Mouse (Mus musculus) left cerebral cortex, adult 2 months (tissue): ENCODE results near the gene Gpbp1. TPM values are rescaled to one million over a fixed set of nuclear protein-coding genes. Genes with fewer than 3 reads are reported as not detected.
A peak's percentile ranks its signal among the peaks of the same experiment; 100 is the strongest.

Source experiments
- DNase-seq, 2 experiments: peaks; one replicate each; pipeline ENCODE4 v3.0.0; 2021 to 2022; ENCODE audit warnings: low spot score in 2 of 2, mixed read lengths in 1 of 2; ENCODE audit errors: extremely low spot score in 1 of 2
- H3K27ac ChIP-seq: fragments of 200-600 bp; 2 replicates; pipeline ENCODE4 v1.8.1; 2022
- H3K4me3 ChIP-seq: fragments of 200-600 bp; 2 replicates; pipeline ENCODE4 v1.8.1; 2022
- CTCF ChIP-seq: fragments of 200-600 bp; IDR thresholded peaks from 2 replicates; pipeline ENCODE4 v1.8.1; 2022; ENCODE audit warnings: antibody characterized with exemption, mild to moderate bottlenecking, moderate library complexity
- intact Hi-C: fragments of 180-260 bp; cut with DNase I; formaldehyde crosslinking; loops from one replicate; pipeline ENCODE4 v1.15.1; 2025
- total RNA-seq, 2 experiments: library from RNA; stranded (reverse); gene quantifications; 2 replicates each; pipeline ENCODE4 v1.2.3; 2021

Gene Gpbp1
- total RNA-seq, 2 experiments from 2014 or later: 80.4 to 83.9 TPM

DNA sequence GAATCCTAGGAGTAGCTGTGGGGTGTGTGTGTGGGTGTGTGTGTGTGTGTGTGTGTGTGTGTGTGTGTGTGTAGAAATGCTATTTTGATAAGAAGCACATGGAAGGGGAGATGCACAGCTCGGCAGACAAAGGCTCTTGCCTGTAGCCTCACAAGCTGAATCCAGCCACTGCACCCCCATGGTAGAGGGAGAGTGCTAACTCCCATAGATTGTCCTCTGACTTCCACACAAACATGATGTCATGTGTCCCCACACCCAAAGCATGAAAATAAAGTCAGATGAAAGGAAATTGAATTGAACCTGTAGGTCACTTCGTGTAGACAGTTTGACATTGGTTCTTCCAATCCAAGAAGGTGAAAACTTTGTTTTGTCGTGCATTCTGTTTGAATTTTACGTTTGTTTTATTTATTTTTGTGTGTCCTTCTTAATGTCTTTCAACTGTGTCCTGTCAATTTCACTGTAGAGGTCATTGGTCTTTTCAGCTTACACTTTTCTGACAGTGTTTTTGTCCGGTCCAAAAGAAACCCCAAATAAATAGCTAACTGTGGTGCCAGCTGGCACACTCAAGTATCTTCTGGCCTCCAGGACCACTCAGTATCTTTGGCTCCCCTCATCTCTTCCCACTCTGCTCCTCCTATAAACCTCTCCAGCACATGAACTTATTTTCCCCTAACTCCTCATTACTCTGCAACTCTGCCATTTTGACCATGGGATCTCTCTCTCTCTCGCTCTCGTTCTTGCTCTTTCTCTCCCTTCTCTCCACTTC, 26.7 kb upstream of the Gpbp1 start:
- no peak for TF ChIP-seq CTCF
- intact Hi-C loops: no loop called here

DNA sequence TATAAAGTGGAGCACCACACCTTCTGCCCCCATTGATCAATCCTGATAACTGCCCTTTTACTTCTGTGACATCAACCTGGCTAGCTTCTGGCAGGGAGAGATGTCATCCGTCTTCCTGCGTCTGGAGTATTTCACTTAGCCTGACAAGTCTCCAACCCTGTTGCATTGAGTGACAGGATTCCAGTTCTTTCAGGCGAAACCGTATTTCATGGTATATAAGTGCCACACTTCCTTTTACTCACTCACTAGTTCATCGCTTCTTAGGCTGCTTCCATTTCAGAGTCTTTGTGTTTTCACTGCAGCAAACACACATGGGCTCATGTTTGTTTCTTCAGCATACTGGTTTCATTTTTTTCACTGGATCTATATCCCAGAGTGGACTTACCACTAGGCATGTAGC, 19.5 kb upstream of the Gpbp1 start:
- intact Hi-C loops: no loop called here
- no peak for TF ChIP-seq CTCF
- Histone ChIP-seq H3K27ac (no peak overlapping the region), H3K4me3 (no peak overlapping the region)
- DNase-seq: no peak

More for the DNA sequence above, 26.7 kb upstream of the Gpbp1 start:
- H3K4me3 ChIP-seq: no peak overlapping the region
- no peak overlapping the region for H3K27ac ChIP-seq
- no peak for DNase-seq

DNA sequence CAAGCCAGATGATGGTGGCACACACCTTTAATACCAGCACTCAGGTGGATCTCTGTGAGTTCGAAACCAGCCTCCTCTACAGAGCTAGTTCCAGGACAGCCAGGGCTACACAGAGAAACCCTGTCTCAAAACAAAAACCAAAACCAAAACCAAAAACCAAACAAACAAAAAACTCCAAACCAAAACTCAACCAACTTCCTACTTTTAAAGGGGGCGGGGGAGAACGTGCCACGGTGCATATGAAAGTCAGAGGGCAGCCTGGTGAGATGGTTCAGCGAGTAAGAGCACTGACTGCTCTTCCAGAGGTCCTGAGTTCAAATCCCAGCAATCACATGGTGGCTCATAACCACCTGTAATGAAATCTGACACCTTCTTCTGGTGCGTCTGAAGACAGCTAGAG, 18.7 kb upstream of the Gpbp1 start:
- intact Hi-C loops: no loop called here

DNA sequence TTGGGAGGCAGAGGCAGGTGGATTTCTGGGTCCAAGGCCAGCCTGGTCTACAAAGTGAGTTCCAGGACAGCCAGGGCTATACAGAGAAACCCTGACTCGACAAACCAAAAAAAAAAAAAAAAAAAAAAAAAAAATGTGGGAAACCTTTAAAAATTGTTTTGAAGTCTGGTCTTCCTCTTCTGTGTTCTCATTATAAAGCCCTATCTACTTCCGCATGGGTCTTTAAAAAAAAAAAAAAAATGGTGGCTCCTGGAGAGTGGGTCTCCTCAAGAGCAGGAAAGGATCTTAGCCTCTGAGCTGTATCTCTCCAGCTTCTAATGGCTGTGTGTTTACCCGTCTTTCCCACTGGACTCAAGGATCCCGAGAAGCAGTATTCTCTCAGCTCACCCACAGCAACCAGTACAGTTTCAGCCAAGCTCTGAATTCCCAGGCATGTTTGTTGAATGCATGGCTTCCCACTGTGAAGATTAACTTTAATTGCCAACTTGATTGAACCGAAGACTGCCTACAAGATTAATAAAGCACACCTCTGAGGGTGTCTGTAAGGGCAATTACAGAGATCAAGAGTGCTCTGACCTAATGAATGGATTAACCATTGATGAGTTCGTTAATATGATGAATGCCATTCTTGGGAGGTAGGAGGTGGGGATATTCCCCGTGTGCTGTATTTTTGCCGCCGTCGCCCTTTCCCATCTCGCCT, 4.6 kb upstream of the Gpbp1 start:
- TF ChIP-seq CTCF: no peak
- intact Hi-C loops: loop anchor here (5.0 to 10.0 kb wide), 2 partner anchors 193 to 970 kb away; partner anchors contain the start of gene Il6st
- Histone ChIP-seq H3K4me3 (no peak overlapping the region), H3K27ac (no peak overlapping the region)
- DNase-seq: no peak

More for the DNA sequence above, 18.7 kb upstream of the Gpbp1 start:
- no peak for DNase-seq
- TF ChIP-seq CTCF: no peak
- Histone ChIP-seq H3K27ac (no peak overlapping the region), H3K4me3 (no peak overlapping the region)

DNA sequence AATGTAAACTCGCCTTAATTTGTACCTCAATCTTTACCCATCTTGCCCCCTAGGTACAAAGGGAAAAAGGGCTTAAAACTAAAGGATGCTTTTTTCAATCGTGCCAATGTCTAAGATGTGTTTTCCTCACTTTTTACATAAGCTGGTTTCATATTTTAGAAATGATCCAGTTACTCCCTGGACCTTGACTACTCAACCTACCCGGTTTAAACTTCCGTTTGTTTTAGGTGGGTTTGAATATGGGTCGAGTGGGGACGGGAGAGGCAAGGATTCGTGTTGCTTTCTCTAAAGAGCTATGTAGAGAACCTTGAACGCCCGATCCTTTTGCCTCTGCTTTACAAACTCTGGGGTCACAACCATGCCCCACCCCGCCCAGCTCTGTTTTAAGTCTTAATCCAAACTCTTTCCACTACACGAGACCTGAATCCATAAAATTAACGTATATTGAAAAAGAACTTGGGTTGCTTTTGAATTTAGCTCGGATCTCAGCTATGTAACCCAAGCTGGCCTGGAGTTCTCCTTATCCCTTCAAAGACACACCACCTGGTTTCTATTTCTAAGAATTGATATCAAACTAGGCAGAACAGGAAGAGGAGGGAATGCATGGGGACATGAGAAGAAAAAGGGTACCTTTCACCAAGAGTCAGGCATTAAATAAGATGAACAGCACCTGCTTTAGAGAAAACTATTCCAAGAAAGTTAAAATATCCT, 1.3 kb upstream of the Gpbp1 start:
- TF ChIP-seq CTCF: no peak
- intact Hi-C loops: loop anchor here (2.0 to 10.0 kb wide), 3 partner anchors 196 to 974 kb away; partner anchors contain the start of genes Il6st and Map3k1
- no peak for DNase-seq
- Histone ChIP-seq H3K27ac (no peak overlapping the region), H3K4me3 (peak overlapping the region; percentile 67)

DNA sequence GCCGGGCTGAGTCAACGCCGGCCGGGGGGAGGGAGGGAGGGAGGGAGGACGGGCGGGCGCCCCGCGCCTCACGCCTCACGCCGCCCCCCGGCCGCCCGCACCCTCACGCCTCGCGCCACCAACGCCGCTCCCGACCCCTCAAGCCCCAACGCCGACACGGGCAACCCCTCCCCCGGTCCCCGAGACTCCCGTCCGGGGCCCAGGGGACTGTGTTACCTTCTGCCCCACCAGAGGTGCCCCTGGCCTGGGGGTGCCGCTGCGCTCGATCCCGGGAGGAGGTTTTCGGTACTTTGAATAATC, 459 bp downstream of the Gpbp1 start:
- peak overlapping the region; percentile 99 for H3K27ac ChIP-seq
- TF ChIP-seq CTCF: no peak
- intact Hi-C loops: loop anchor here (2.0 kb wide), 1 partner anchor 235 kb away; no protein-coding TSS in a partner anchor
- DNase-seq: no peak
- peak overlapping the region; percentile 92 for H3K4me3 ChIP-seq

DNA sequence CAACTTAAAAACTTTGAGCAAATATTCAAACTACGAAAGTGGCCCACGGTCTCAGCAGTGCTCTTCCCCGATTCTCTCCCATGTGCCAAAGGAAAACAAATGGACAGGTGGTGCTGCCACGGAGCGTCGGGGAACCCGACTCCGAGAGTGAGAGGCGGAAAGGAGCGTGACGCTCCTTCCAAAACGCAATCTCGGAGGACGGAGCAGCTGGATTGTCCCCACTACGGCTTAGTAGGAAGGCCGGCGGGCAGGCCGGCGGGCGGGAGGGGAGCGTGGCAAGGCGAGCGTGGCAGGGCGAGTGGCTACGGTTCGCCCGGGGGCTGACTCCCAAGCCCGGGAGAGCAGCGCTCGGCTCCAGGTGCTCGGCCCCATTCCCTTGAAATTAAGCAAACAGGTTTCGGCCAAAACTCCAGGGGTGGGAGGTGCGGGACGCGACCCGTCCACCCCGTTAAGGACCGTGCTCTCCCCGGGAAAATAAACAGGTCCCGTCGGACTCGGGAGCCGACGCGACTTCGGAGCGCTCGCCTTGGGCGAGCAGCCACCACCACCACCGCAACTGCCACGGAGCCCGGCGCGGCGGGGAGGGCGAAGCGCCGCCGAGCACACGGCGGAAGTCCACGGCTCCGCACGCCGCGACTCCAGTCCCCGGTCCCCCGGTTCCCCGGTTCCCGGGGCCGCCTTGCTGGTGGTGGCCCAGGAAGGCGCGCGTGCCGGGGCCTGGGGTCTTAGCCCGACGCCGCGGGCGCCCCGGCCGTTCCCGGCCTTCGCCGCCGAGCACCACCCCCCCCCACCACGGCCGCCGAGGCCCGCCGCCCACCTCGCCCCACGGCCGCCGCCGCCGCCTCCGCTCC, 1.0 kb downstream of the Gpbp1 start:
- intact Hi-C loops: loop anchor here (2.0 kb wide), 1 partner anchor 236 kb away; no protein-coding TSS in a partner anchor
- Histone ChIP-seq H3K27ac (peak overlapping the region; percentile 99), H3K4me3 (peak overlapping the region; percentile 92)
- peak; percentile 46 to 48 for DNase-seq
- TF ChIP-seq CTCF: no peak

DNA sequence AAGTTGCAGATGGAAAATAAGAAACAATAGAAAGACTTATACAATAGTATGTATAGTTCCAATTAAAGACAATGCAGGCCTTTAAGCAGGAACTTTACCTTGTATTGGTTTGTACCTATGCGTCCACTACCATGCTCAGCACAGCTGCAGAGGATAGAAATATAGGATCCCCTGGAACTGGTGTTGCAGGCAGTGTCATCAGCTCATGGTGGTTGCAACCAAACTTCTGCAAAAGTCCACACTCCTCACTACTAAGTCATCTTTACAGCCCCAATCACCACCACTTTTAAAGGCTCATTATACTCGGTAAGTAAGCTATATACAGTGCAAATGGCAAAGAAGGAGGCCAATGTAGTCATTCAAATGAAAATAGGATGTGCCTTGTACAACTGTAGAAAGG, 12.2 kb downstream of the Gpbp1 start:
- Histone ChIP-seq H3K4me3 (no peak overlapping the region), H3K27ac (no peak overlapping the region)
- no peak for DNase-seq
- no peak for TF ChIP-seq CTCF
- intact Hi-C loops: no loop called here

DNA sequence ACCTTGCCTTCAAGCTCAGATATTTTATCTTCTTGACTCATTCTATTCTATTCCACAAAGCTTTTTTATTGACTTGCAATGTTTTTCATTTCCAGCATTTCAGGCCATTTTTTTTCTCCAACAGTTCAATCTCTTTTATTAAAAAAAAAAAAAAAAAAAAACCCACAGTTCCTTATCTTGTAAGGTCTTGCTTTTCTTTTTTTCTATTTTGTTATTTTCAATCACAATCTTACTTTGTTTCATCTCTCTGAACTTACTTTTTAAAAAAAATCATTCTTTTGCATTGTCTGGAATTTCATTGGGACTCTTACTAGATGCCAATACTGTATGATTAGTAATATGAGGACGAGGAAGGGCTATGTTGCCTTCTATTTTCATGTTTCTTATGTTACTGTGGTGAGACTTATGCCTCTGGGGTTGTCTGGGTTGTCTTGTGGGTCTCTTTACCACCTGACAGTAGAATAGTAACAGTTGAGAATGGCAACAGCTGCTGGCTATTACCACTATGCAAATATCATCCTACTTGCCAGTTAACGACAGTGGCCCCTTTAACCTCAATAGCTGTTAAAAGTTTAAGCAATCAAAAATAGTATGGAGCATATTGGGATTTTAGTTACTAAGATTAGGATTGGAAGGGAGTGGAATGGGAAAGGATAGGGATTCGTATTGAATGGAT, 19.2 kb downstream of the Gpbp1 start:
- intact Hi-C loops: no loop called here
- H3K4me3 ChIP-seq: no peak overlapping the region
- H3K27ac ChIP-seq: no peak overlapping the region
- TF ChIP-seq CTCF: no peak
- no peak for DNase-seq

DNA sequence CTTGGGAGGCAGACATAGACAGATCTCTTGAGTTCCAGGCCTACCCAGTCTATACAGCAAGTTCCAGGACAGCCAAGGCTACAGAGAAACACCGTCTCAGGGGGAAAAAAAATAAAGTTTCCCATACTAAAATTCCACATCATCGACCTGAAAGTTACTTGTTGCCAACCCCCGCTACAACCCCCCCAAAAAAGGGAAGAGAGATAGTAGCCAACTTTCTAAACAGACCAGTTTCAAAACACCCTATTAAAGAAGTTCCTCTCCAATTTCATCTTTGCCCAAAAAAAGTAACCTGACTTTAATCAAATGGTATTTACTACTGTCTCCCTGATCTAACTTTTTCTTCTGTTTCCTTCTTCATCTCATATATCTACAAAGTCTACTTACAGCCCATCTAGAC, 22.6 kb downstream of the Gpbp1 start:
- intact Hi-C loops: loop anchor here (10.0 kb wide), 1 partner anchor 797 kb away; no protein-coding TSS in a partner anchor

DNA sequence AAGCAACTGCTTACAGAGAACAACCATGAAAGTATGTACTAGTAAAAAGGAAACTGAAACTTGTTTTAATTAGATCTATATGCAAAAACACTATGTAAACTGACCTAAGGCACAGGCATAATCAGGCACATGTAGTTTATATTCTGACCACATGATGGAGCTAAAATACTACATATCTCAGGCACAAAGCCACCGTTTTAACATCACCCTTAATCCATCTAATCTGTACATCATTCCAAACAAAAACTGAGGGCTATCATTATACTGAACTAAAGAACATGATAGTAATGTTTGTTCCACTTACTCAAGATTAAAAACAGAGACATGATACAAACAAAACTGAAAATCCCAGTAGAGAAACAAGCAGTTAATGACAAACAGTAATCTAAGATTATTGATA, 28.5 kb downstream of the Gpbp1 start:
- DNase-seq: no peak
- Histone ChIP-seq H3K27ac (no peak overlapping the region), H3K4me3 (no peak overlapping the region)
- peak; percentile 77 for TF ChIP-seq CTCF
- intact Hi-C loops: loop anchor here (5.0 to 10.0 kb wide), 4 partner anchors 226 to 803 kb away; no protein-coding TSS in a partner anchor

More for the DNA sequence above, 22.6 kb downstream of the Gpbp1 start:
- H3K27ac ChIP-seq: no peak overlapping the region
- TF ChIP-seq CTCF: no peak
- no peak for DNase-seq
- H3K4me3 ChIP-seq: no peak overlapping the region
